Mouse (Mus musculus) right cerebral cortex, postnatal 10 days (tissue): ENCODE measurements around the gene Gjd3.
"Not testable (repeated sequence)": the region's sequence is repeated elsewhere in the genome, so short reads cannot be mapped to it uniquely, and the experiment has no call there.

Experiments
- DNase-seq, 2 experiments: peaks; one replicate each; pipeline ENCODE4 v3.0.0; 2021; ENCODE audit warnings: low spot score in 2 of 2

The Gjd3 gene

GRCm38 (mm10) chr11:98982773-98983133, at the start of gene Gjd3:
Gene Gjd3, minus strand, starts transcription at chr11:98983016.
- DNase-seq: no peak

GRCm38 (mm10) chr11:99026899-99027440, 44.2 kb upstream of the Gjd3 start:
- DNase-seq: no peak

GRCm38 (mm10) chr11:99025878-99026277, 43.1 kb upstream of the Gjd3 start:
- DNase-seq: no peak

- no peak for DNase-seq
Measured at GRCm38 (mm10) chr11:99024468-99025134, 41.8 kb upstream of the Gjd3 start.

GRCm38 (mm10) chr11:99023500-99024467, 41.0 kb upstream of the Gjd3 start, which contains the start of gene Top2a:
Gene Top2a, minus strand, starts transcription at chr11:99024189.
- peak; percentile 92 to 96 for DNase-seq

- DNase-seq: no peak
Measured at GRCm38 (mm10) chr11:99023094-99023493, 40.3 kb upstream of the Gjd3 start.

- no peak for DNase-seq
Measured at GRCm38 (mm10) chr11:99022384-99022933, 39.6 kb upstream of the Gjd3 start.

- no peak for DNase-seq
Measured at GRCm38 (mm10) chr11:99019844-99020243, 37.0 kb upstream of the Gjd3 start.

- no peak for DNase-seq
Measured at GRCm38 (mm10) chr11:99013856-99014255, 31.0 kb upstream of the Gjd3 start.

- DNase-seq: no peak
Measured at GRCm38 (mm10) chr11:99010706-99011105, 27.9 kb upstream of the Gjd3 start.

- DNase-seq: no peak
Measured at GRCm38 (mm10) chr11:99010124-99010523, 27.3 kb upstream of the Gjd3 start.

GRCm38 (mm10) chr11:99006788-99007187, 24.0 kb upstream of the Gjd3 start:
- no peak for DNase-seq

GRCm38 (mm10) chr11:98999243-98999642, 16.4 kb upstream of the Gjd3 start:
- no peak for DNase-seq

GRCm38 (mm10) chr11:98998776-98999175, 16.0 kb upstream of the Gjd3 start:
- no peak for DNase-seq

- no peak for DNase-seq
Measured at GRCm38 (mm10) chr11:98997659-98998058, 14.8 kb upstream of the Gjd3 start.

GRCm38 (mm10) chr11:98995987-98996386, 13.2 kb upstream of the Gjd3 start:
- no peak for DNase-seq

GRCm38 (mm10) chr11:98990866-98991265, 8.1 kb upstream of the Gjd3 start:
- DNase-seq: no peak

GRCm38 (mm10) chr11:98988260-98988659, 5.4 kb upstream of the Gjd3 start:
- DNase-seq: not testable (repeated sequence)

- DNase-seq: no peak
Measured at GRCm38 (mm10) chr11:98985542-98985941, 2.7 kb upstream of the Gjd3 start.

- DNase-seq: no peak
Measured at GRCm38 (mm10) chr11:98983551-98983950, 735 bp upstream of the Gjd3 start.

- DNase-seq: peak; percentile 79 to 82
Measured at GRCm38 (mm10) chr11:98981997-98982772, 631 bp downstream of the Gjd3 start.
